ENCODE assay signal across 8 mouse cellular contexts in the genomic region with DNA sequence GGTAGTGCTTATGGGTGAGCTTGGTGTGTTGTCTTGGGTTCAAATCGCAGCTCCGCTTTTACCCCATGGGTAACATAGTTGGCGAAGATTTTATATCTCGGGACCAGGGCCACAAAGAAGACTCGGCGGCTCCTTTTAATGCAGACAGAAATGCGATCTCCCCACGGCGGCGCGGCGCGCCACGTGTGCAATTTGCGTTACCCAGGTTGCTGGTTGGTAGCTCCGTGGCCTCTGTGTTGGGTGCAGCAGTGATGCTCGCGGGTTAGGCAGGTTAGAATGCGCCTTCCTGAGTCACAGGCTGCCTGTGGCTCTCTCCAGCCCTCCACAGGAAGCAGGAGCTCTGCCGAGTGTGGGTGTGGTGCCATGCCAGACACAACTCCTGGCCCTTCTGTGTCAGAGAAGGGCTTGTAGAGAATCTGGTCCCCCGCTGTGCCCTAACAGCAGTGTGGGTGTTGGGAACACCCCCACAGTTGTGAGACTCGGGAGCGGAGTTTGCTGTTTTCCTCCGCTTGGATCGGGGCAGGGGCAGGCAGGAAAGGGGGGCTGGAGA. TPM values are rescaled to one million over a fixed set of nuclear protein-coding genes. Genes with fewer than 3 reads are reported as not detected.
A peak's percentile ranks its signal among the peaks of the same experiment; 100 is the strongest.
DNase-seq lines count a peak whose midpoint lies in the region; ATAC-seq and TF ChIP-seq lines count a peak whose summit lies in the region.

No protein-coding gene starts in this region.

- no peak overlapping the region for H3K4me3 ChIP-seq in liver, embryonic 12.5 days
- H3K4me3 ChIP-seq in liver, postnatal 0 days (ENCODE audit: low read depth, low read length): no peak overlapping the region
- peak overlapping the region; percentile 52 for H3K4me3 ChIP-seq in forebrain, embryonic 10.5 days
- H3K4me3 ChIP-seq in limb, embryonic 13.5 days: peak overlapping the region; percentile 39
- H3K4me3 ChIP-seq in small intestine, adult 2 months (ENCODE audit: low read depth, low read length): peak overlapping the region; percentile 63

- WGBS in liver, embryonic 12.5 days (ENCODE audit: insufficient replicate concordance): 13% methylated on average over 25 of the region's 25 CpGs
- 13% methylated on average over 25 of the region's 25 CpGs for whole genome bisulfite sequencing in liver, postnatal 0 days (ENCODE audit: insufficient replicate concordance)
- WGBS in forebrain, embryonic 10.5 days: 10% methylated on average over 25 of the region's 25 CpGs
- WGBS in limb, embryonic 13.5 days: 6% methylated on average over 25 of the region's 25 CpGs
- WGBS in small intestine, adult 2 months: 12% methylated on average over 25 of the region's 25 CpGs

- H3K9ac ChIP-seq in liver, embryonic 12.5 days: no peak overlapping the region
- no peak overlapping the region for H3K9ac ChIP-seq in liver, postnatal 0 days (replicated peaks)
- peak overlapping the region; percentile 57; the same call in 1 of the 2 replicates for H3K9ac ChIP-seq in limb, embryonic 13.5 days

- H3K27me3 ChIP-seq in liver, embryonic 12.5 days (replicated peaks): peaks cover 55% of the 10 kb centered on the region
- H3K27me3 ChIP-seq in liver, postnatal 0 days (ENCODE audit: insufficient read depth, low read length): peaks cover 32% of the 10 kb centered on the region
- peaks cover 56% of the 10 kb centered on the region for H3K27me3 ChIP-seq in forebrain, embryonic 10.5 days (ENCODE audit: poor library complexity, severe bottlenecking)
- H3K27me3 ChIP-seq in limb, embryonic 13.5 days: peaks cover 57% of the 10 kb centered on the region
- H3K27me3 ChIP-seq in small intestine, adult 2 months (ENCODE audit: control insufficient read depth, insufficient read depth, low read length): peaks cover 10% of the 10 kb centered on the region

- TF ChIP-seq EP300 in liver, postnatal 0 days (IDR thresholded peaks at IDR 0.05; ENCODE audit: low read depth): no peak

- TF ChIP-seq CTCF in liver, postnatal 0 days (IDR thresholded peaks at IDR 0.05; ENCODE audit: low read depth): no peak
- TF ChIP-seq CTCF in small intestine, adult 2 months (IDR thresholded peaks at IDR 0.05; ENCODE audit: extremely low read depth, insufficient read length, insufficient replicate concordance, low read depth, low read length): no peak

- H3K4me1 ChIP-seq in liver, embryonic 12.5 days: 0 out of 2 replicates have a peak, but pooled peaks cover 4% of the 10 kb centered on the region
- no peaks in the 10 kb centered on the region for H3K4me1 ChIP-seq in liver, postnatal 0 days (ENCODE audit: insufficient read depth)
- H3K4me1 ChIP-seq in forebrain, embryonic 10.5 days: peaks cover 35% of the 10 kb centered on the region
- peaks cover 38% of the 10 kb centered on the region for H3K4me1 ChIP-seq in limb, embryonic 13.5 days
- 0 out of 2 replicates have a peak, but pooled peaks cover 2% of the 10 kb centered on the region for H3K4me1 ChIP-seq in small intestine, adult 2 months (ENCODE audit: control insufficient read depth, insufficient read depth, insufficient read length, low read length)

- no peaks in the 10 kb centered on the region for H3K36me3 ChIP-seq in liver, embryonic 12.5 days
- H3K36me3 ChIP-seq in liver, postnatal 0 days (replicated peaks; ENCODE audit: insufficient read depth, low read length): no peaks in the 10 kb centered on the region
- H3K36me3 ChIP-seq in forebrain, embryonic 10.5 days (replicated peaks): no peaks in the 10 kb centered on the region
- no peaks in the 10 kb centered on the region for H3K36me3 ChIP-seq in limb, embryonic 13.5 days
- H3K36me3 ChIP-seq in small intestine, adult 2 months (ENCODE audit: control insufficient read depth, insufficient read depth, low read length): no peaks in the 10 kb centered on the region

- no peak for DNase-seq in liver, postnatal 0 days
- DNase-seq in forebrain, embryonic 10.5 days (ENCODE audit: extremely low spot score, low spot score): no peak
- no peak for DNase-seq in gastrocnemius, postnatal 10 days
- no peak for DNase-seq in thymus, postnatal 14 days
- DNase-seq in adrenal gland, postnatal 4 days (ENCODE audit: low spot score in 2 of 2): no peak

- H3K4me2 ChIP-seq in liver, embryonic 12.5 days: peak overlapping the region; percentile 37
- H3K4me2 ChIP-seq in liver, postnatal 0 days (ENCODE audit: low read depth, low read length): no peak overlapping the region
- peak overlapping the region; percentile 70 for H3K4me2 ChIP-seq in limb, embryonic 13.5 days (replicated peaks)

- H3K27ac ChIP-seq in liver, embryonic 12.5 days: no peak overlapping the region
- no peak overlapping the region for H3K27ac ChIP-seq in liver, postnatal 0 days (ENCODE audit: low read depth)
- H3K27ac ChIP-seq in forebrain, embryonic 10.5 days: no peak overlapping the region; the same call in 1 of the 2 replicates
- no peak overlapping the region for H3K27ac ChIP-seq in limb, embryonic 13.5 days
- peak overlapping the region; percentile 76 for H3K27ac ChIP-seq in small intestine, adult 2 months (ENCODE audit: insufficient read depth, low read depth, low read length)

- ATAC-seq in liver, embryonic 12.5 days: no peak
- ATAC-seq in liver, postnatal 0 days: no peak
- no peak for ATAC-seq in limb, embryonic 13.5 days (ENCODE audit: low FRiP score, low read depth)

- TF ChIP-seq POLR2A in small intestine, adult 2 months (IDR thresholded peaks at IDR 0.05; ENCODE audit: low read depth, low read length): no peak

- H3K9me3 ChIP-seq in liver, embryonic 12.5 days (replicated peaks): no peaks in the 10 kb centered on the region
- no peaks in the 10 kb centered on the region for H3K9me3 ChIP-seq in liver, postnatal 0 days (ENCODE audit: low read length)
- H3K9me3 ChIP-seq in forebrain, embryonic 10.5 days: peaks cover 7% of the 10 kb centered on the region; the same call in 1 of the 2 replicates
- H3K9me3 ChIP-seq in limb, embryonic 13.5 days: peaks cover 7% of the 10 kb centered on the region

RNA-seq across cellular contexts. Expression of a gene that starts 0.8 kb away (rescaled TPM):
- not detected in 2 replicates for polyA plus RNA-seq in liver, embryonic 12.5 days (2016; fragmentation: Nextera tagmentation; extraction: Ambion mirVana)
- polyA plus RNA-seq in liver, postnatal 0 days (2015; fragmentation: Nextera tagmentation; extraction: Ambion mirVana): 0.05 TPM in 1 of 2 replicates, not detected in the other
- polyA plus RNA-seq in forebrain, embryonic 10.5 days (2016; fragmentation: Nextera tagmentation; extraction: Ambion mirVana): 0.25 and 0.42 TPM in 2 replicates
- 1.8 and 2.1 TPM in 2 replicates for polyA plus RNA-seq in limb, embryonic 13.5 days (2015; fragmentation: Nextera tagmentation; extraction: Ambion mirVana)
- 3.1 and 8.3 TPM in 2 replicates for polyA plus RNA-seq in small intestine, adult 2 months (2012; rRNA removed)
- 1 to 10 TPM; 1.2 to 1.5 TPM for total RNA-seq in gastrocnemius, postnatal 10 days (2021)
- total RNA-seq in adrenal gland, postnatal 4 days (2021): 10 to 100 TPM in 1 of 2 experiments, 1 to 10 TPM in 1; 9.6 to 10.7 TPM

RNA-seq across cellular contexts. Expression of a gene that starts 39.1 kb away (rescaled TPM):
- not detected in 2 replicates for polyA plus RNA-seq in liver, embryonic 12.5 days (2016; fragmentation: Nextera tagmentation; extraction: Ambion mirVana)
- not detected in 2 replicates for polyA plus RNA-seq in liver, postnatal 0 days (2015; fragmentation: Nextera tagmentation; extraction: Ambion mirVana)
- polyA plus RNA-seq in forebrain, embryonic 10.5 days (2016; fragmentation: Nextera tagmentation; extraction: Ambion mirVana): not detected in 2 replicates
- 0.22 TPM in 1 of 2 replicates, not detected in the other for polyA plus RNA-seq in limb, embryonic 13.5 days (2015; fragmentation: Nextera tagmentation; extraction: Ambion mirVana)
- polyA plus RNA-seq in small intestine, adult 2 months (2012; rRNA removed): 0.20 and 0.67 TPM in 2 replicates
- under 1 TPM in 1 of 2 experiments, not detected in 1; 0.23 TPM for total RNA-seq in gastrocnemius, postnatal 10 days (2021)
- not detected for total RNA-seq in adrenal gland, postnatal 4 days (2021)

Comparison
In these comparisons a context has a peak if more than half of its experiments do, and no peak if none do; other contexts are left out.
1. H3K4me3 ChIP-seq: peak in forebrain, embryonic 10.5 days (single experiment), limb, embryonic 13.5 days (single experiment) and small intestine, adult 2 months (single experiment); none in liver, embryonic 12.5 days (single experiment) and liver, postnatal 0 days (single experiment).